Mouse (Mus musculus) G1E-ER4 (cell line): Measurements from ENCODE around the gene Tuba1a. TPM values are rescaled to one million over a fixed set of nuclear protein-coding genes. Genes with fewer than 3 reads are reported as not detected.

Source experiments
- GATA1 ChIP-seq: IDR thresholded peaks from one replicate; pipeline ENCODE4 v1.8.0; 2012; ENCODE audit warnings: low read length, inconsistent platforms
- polyA plus RNA-seq: library from polyadenylated mRNA; stranded (reverse); fragments of >175 nt; gene quantifications from 2 replicates; pipeline ENCODE4 v1.2.3, GENCODE M21; 2012

Tuba1a gene
- polyA plus RNA-seq, 1 experiment: 2.5 TPM

DNA sequence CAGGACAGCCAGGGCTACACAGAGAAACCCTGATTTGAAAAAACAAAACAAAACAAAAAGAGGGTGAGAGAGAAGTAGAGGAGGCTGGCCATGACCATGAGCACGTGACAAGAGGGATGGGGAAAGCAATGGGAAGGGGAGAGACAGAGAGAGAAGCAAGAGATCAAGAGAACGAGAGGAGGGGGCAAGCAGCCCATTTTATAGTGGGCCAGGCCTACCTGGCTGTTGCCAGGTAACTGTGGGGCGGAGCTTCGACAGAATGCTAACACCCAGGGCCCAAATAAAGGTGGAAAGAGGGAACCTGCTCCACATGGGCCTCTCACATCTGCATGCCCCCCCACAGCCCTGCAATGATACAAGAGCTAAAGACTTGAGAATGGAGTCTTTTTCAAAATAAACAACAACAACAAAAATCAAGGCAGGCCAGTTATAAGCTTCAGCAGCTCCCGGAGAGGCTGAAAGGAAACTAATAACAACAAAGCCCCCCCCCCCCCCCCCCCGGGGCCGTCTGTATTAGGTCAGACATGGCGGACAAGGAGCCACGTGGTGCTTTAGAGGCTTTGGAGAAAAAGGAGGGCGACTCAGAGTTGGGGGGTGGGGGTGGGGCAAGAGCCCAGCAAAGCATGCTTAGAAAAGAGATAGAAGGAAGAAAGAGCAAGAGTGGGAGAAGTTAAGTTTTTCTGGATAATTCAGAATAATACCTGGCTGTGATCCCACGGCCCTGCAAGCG lies 36.4 kb upstream of the Tuba1a start:
- TF ChIP-seq GATA1: no peak

- no peak for TF ChIP-seq GATA1
Measured at GRCm38 (mm10) chr15:98988787-98989186, 35.3 kb upstream of the Tuba1a start.

- TF ChIP-seq GATA1: no peak
Measured at GRCm38 (mm10) chr15:98987661-98988181, 34.2 kb upstream of the Tuba1a start.

DNA sequence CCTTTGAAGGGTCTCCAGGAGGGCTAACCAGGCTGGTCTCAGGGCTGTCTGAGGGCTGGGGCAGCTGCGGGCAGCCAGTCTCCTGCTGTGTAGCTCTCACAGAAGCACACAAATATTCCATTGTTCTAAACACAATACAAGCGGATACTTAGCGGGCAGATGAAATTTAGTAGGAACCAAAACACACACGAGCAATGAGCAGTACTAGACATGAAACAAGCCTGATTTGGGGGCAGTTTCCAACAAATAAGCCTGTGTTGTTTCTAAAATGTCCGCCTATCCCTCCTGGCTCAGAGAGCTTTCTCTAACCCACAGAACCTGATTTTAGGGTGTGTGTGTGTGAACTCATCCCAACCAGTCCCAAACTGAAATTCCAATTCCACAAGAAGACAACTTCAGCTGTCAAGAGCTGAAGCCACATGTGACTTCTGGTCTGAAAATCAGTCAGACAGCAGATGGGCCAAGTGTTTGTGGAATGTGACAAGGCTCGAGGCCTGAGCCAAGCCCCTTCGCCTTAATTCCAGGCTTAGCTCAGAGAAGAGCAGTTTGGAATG lies 33.7 kb upstream of the Tuba1a start:
- TF ChIP-seq GATA1: no peak

GRCm38 (mm10) chr15:98985982-98986715 lies 32.6 kb upstream of the Tuba1a start:
- no peak for TF ChIP-seq GATA1

- TF ChIP-seq GATA1: no peak
Measured at GRCm38 (mm10) chr15:98985240-98985981, 31.9 kb upstream of the Tuba1a start.

- no peak for TF ChIP-seq GATA1
Measured at GRCm38 (mm10) chr15:98984681-98985080, 31.2 kb upstream of the Tuba1a start.

GRCm38 (mm10) chr15:98983431-98984081 lies 30.1 kb upstream of the Tuba1a start:
- TF ChIP-seq GATA1: no peak

- no peak for TF ChIP-seq GATA1
Measured at GRCm38 (mm10) chr15:98982100-98982499, 28.6 kb upstream of the Tuba1a start.

DNA sequence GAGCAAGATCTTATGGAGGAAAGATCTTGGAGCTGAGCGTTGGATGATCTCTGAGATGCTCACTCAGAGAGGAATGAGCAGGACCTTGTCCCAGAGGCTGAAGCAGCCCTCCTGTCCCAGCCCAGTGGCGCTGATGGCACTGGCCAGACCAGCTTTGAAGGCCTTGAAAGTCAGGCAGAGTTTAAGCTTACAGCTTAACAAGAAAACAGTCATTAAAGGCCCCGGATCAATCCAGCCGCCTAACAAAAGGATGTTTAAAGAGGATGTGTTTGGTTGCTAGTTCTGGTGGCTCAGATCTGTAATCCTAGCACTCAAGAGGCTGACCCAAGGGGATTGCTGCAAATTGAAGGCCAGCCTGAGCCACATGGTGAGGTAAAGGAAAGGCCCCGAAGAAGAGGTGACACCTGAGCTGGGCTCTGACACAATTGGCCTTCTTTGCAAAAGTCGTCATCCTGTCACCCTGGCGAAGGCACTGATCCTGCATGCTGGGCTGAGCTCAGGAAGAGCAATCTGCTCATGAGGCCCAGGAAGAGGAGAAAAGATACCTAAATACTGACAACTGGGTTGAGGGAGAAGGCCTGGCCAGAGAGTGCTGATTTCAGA lies 26.6 kb upstream of the Tuba1a start:
- no peak for TF ChIP-seq GATA1

DNA sequence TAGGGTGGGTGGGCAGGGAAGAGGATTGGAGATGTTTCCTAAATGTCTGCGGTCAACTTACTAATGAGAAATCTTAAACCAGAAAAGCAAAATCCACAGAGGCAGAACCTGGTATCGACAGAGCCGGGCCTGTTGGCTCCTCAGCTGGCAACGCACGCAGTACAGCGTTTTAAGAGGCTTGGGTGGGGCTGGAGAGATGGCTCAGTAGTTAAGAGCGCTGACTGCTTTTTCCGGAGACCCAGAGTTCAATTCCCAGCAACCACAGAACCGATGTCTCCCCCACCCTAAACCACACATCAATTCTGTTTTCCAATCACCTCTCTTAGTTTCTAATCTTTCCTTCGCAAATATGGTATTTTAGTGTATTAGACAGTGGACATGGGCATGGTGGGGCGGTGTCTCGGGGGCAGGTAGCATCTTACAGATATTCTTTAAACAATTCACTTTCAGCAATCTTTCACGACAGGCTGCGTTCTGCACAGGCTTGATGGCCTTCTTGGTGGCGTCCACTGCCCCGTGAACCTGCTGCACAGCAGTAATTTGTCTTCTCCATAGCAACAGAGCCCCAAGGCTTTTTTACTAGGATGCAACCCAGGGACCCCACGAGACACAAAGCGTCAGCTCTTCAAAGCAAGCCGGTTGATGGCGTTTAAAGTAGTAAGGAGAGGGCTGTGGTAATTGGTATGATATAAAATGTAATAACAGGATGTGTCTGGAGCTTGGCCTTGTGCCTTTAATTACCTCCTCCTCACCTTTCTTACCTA lies 25.1 kb upstream of the Tuba1a start:
- TF ChIP-seq GATA1: no peak

- TF ChIP-seq GATA1: no peak
Measured at GRCm38 (mm10) chr15:98977759-98978408, 24.4 kb upstream of the Tuba1a start.
